Mouse (Mus musculus) intestine, embryonic 14.5 days (tissue): Measurements from ENCODE around the gene Cnih3. TPM values are rescaled to one million over a fixed set of nuclear protein-coding genes. Genes with fewer than 3 reads are reported as not detected.

Experiments used
- ATAC-seq: fragments of 200-750 bp; cut with Nextera tagmentation; replicated peaks from 2 replicates; pipeline ENCODE4 v1.8.0; 2017; ENCODE audit warnings: low read depth, moderate number of reproducible peaks, moderate TSS enrichment, moderate library complexity; ENCODE audit not compliant: low FRiP score, low TSS enrichment
- DNase-seq: peaks from one replicate; pipeline ENCODE4 v3.0.0-alpha.2; 2018; ENCODE audit warnings: low spot score
- H3K27ac ChIP-seq: fragments of 300-500 bp; sonication (generic); 2 replicates; pipeline ENCODE4 v1.5.1; 2014; ENCODE audit warnings: low read depth, mild to moderate bottlenecking, control low read depth
- H3K27me3 ChIP-seq: fragments of 300-500 bp; sonication (generic); replicated peaks from 2 replicates; pipeline ENCODE4 v1.6.1; 2014; ENCODE audit warnings: low read length, control low read depth; ENCODE audit not compliant: control insufficient read depth, insufficient read depth
- H3K36me3 ChIP-seq: fragments of 300-500 bp; sonication (generic); 2 replicates; pipeline ENCODE4 v1.6.1; 2014; ENCODE audit warnings: low read length, control low read depth; ENCODE audit not compliant: control insufficient read depth, insufficient read depth
- H3K4me1 ChIP-seq: fragments of 300-500 bp; sonication (generic); replicated peaks from 2 replicates; pipeline ENCODE4 v1.6.1; 2014; ENCODE audit warnings: low read length, control low read depth, mixed read lengths; ENCODE audit not compliant: control insufficient read depth, insufficient read depth
- H3K4me2 ChIP-seq: fragments of 300-500 bp; sonication (generic); 2 replicates; pipeline ENCODE4 v1.6.1; 2014; ENCODE audit warnings: low read length
- H3K4me3 ChIP-seq: fragments of 300-500 bp; sonication (generic); 2 replicates; pipeline ENCODE4 v1.5.1; 2014; ENCODE audit warnings: low read depth, low read length, control low read depth, mixed read lengths
- H3K9ac ChIP-seq: fragments of 300-500 bp; sonication (generic); 2 replicates; pipeline ENCODE4 v1.6.1; 2014; ENCODE audit warnings: mild to moderate bottlenecking, low read length
- H3K9me3 ChIP-seq: fragments of 300-500 bp; sonication (generic); 2 replicates; pipeline ENCODE4 v1.6.1; 2016; ENCODE audit warnings: low read length, control low read depth; ENCODE audit not compliant: control insufficient read depth
- WGBS: fragments of 180-500 bp; shearing (Covaris S2); extraction: QIAGEN DNeasy Blood & Tissue Kit; methylation state at CpG from one replicate; pipeline ENCODE4 v1.1.7; 2014; 5-methylcytosine and 5-hydroxymethylcytosine counted together
- polyA plus RNA-seq: library from polyadenylated mRNA; unstranded; fragments of >200 nt; fragmentation: Nextera tagmentation; extraction: Ambion mirVana; gene quantifications from 2 replicates; pipeline ENCODE4 v1.2.1, GENCODE M21; 2014

Cnih3 gene
- polyA plus RNA-seq, 1 experiment from 2014 or later = 0.41 TPM

DNA sequence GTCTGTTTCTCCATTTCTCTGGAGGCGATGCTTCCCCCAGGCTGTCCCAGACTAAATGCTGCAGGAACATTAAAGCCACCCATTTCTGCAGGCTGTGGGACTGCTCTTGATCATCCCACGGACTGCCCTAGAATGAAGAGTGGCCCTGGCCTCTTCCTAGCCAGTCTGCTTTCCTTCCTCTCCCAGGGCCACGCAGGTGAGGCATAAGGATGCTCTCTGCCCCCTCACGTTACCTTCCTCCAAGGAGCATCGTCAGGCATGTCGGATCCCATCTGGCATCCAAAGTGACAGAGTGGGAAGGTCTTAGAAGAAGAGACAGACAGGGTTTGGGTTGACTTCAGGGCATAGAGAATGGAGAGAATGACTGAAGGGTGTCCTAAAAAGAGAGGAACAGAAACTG is 33.0 kb upstream of the Cnih3 start:
- H3K4me2 ChIP-seq = no peak overlapping the region
- H3K4me1 ChIP-seq = no peaks in the 10 kb centered on the region
- H3K9ac ChIP-seq = no peak overlapping the region
- H3K27ac ChIP-seq = no peak overlapping the region
- no peaks in the 10 kb centered on the region for H3K27me3 ChIP-seq
- no peak overlapping the region for H3K4me3 ChIP-seq
- ATAC-seq (no peak), DNase-seq (no peak)
- H3K9me3 ChIP-seq = no peaks in the 10 kb centered on the region
- 85% methylated on average over 6 of the region's 6 CpGs for WGBS
- H3K36me3 ChIP-seq = no peaks in the 10 kb centered on the region

DNA sequence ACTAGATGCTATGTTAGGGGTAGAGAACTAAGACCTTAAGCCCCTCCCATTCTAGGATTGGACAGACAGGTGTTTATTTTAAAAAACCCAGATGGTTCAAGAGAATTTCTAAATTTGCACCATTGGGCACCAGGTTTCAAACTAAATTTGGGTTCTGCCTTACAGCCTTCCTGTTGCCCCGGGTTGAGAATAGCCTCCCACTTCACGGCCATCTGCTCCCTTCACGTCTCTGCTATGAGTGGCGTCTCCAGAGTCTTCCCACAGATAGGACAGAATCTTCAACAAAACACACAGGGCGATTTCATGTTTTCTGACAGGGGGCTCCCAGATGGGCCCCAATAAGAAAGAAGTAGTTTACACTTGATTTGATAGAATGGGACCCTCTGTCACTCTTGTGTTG is 31.3 kb upstream of the Cnih3 start:
- H3K9ac ChIP-seq = no peak overlapping the region
- H3K27me3 ChIP-seq = no peaks in the 10 kb centered on the region
- H3K9me3 ChIP-seq = no peaks in the 10 kb centered on the region
- 95% methylated on average over 5 of the region's 5 CpGs for WGBS
- ATAC-seq (no peak), DNase-seq (no peak)
- no peaks in the 10 kb centered on the region for H3K4me1 ChIP-seq
- no peak overlapping the region for H3K27ac ChIP-seq
- H3K36me3 ChIP-seq = no peaks in the 10 kb centered on the region
- H3K4me2 ChIP-seq = no peak overlapping the region
- no peak overlapping the region for H3K4me3 ChIP-seq

DNA sequence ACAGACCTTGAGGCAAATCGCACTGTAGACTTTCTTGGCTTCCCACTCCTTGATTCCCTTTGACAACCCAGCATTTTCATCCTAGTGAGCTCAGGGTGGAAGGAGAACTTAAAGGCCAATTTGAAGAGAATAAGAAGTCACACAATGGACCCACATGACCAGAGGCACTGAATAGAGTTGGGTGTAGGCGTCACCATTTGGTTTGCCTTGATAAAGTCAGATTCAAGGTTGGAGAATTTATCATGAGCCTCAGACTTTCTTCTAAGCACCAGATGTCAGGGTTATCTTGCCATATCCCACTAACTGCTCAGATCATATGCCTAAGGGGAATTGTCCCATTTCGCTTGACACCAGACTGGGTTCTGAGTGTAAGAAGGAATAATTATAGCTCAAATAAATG is 29.3 kb upstream of the Cnih3 start:
- no peak for ATAC-seq
- WGBS = 84% methylated on average over 3 of the region's 3 CpGs
- DNase-seq = no peak
- H3K36me3 ChIP-seq = no peaks in the 10 kb centered on the region
- H3K4me1 ChIP-seq = no peaks in the 10 kb centered on the region
- no peak overlapping the region for H3K4me3 ChIP-seq
- no peak overlapping the region for H3K27ac ChIP-seq
- no peaks in the 10 kb centered on the region for H3K27me3 ChIP-seq
- no peak overlapping the region for H3K4me2 ChIP-seq
- no peaks in the 10 kb centered on the region for H3K9me3 ChIP-seq
- H3K9ac ChIP-seq = no peak overlapping the region

DNA sequence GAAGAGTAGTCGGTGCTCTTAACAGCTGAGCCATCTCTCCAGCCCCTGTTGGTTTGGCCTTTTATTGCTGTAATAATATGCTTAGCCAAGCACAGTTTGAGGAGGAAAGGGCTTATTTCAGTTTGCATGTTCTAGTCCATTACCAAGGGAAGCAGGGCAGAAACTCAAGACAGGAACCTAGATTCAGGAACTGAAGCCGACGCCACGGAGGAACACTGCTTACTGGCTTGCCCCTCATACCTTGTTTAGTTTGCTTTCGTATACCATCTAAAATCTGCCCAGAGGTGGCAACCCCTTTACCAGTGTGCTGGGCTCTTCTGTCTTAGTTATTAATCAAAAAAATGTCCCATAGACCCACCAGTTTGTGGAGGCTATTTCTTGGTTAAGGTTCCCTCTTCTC is 25.3 kb upstream of the Cnih3 start:
- DNase-seq (no peak), ATAC-seq (no peak)
- no peak overlapping the region for H3K4me3 ChIP-seq
- no peaks in the 10 kb centered on the region for H3K36me3 ChIP-seq
- no peaks in the 10 kb centered on the region for H3K4me1 ChIP-seq
- no peak overlapping the region for H3K9ac ChIP-seq
- H3K4me2 ChIP-seq = no peak overlapping the region
- no peaks in the 10 kb centered on the region for H3K9me3 ChIP-seq
- WGBS = 89% methylated on average over 5 of the region's 5 CpGs
- H3K27ac ChIP-seq = no peak overlapping the region
- H3K27me3 ChIP-seq = no peaks in the 10 kb centered on the region

DNA sequence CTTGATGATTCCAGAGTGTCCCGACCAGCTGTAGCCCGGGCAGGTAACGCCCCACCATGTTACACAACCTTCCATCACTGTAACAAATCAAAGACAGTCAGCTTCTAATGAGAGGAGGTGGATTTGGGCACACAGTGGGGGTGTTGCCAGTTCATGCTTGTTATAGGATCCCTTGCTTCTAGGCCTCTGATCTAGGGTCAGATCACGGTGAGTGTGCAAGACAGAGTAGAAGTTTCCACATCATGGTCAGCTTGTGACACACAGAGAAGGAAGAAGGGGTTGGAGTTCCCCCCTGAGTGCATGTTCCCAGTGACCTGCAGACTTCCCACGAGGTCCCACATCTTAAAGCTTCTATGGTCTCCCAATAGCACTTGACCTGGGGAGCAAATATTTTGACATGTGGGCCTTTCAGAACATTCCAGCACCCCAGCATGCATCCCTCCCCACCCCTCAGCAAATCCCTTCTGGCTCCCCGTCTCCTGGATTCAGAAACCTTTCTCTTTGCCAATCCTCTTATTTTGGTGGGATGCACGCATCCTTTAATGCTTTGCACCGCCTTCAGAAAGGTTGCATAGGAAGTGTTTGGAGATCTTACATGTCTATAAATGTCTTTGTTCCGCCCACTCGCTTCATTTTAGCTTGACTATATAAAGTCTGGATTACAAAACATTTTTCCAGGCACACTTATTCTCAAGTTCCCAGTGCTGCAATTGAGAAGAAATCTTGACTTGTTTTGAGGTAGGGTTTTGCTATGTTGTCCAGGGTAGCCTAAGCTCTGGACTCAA is 24.6 kb upstream of the Cnih3 start:
- Histone ChIP-seq H3K27me3 (no peaks in the 10 kb centered on the region), H3K36me3 (no peaks in the 10 kb centered on the region), H3K9ac (no peak overlapping the region), H3K4me2 (no peak overlapping the region), H3K27ac (no peak overlapping the region), H3K4me3 (no peak overlapping the region), H3K9me3 (no peaks in the 10 kb centered on the region), H3K4me1 (no peaks in the 10 kb centered on the region)
- ATAC-seq (no peak), DNase-seq (no peak)
- 86% methylated on average over 10 of the region's 10 CpGs for WGBS

DNA sequence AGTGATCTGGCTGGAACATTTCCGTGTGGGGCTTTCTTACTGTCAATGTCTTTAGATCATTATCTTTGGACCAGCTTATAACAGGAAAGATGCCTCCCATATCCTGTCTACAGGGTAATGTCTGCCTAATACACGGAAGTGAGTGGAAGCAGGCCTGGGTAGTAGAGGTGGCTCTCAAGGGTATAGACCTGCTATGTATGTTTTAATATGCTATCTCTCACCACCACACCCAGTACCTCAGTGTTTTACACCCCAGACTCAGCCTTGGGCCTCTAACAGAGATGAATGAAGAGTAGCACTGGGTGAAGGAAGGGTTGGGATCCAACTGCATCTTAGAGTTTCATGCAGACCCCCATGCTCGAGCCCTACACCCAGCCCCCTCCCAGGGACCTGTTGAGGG is 23.3 kb upstream of the Cnih3 start:
- no peaks in the 10 kb centered on the region for H3K27me3 ChIP-seq
- no peaks in the 10 kb centered on the region for H3K36me3 ChIP-seq
- no peak overlapping the region for H3K27ac ChIP-seq
- no peak for ATAC-seq
- no peak overlapping the region for H3K4me2 ChIP-seq
- no peak overlapping the region for H3K9ac ChIP-seq
- H3K9me3 ChIP-seq = no peaks in the 10 kb centered on the region
- H3K4me3 ChIP-seq = no peak overlapping the region
- 80% methylated on average over 3 of the region's 3 CpGs for WGBS
- DNase-seq = no peak
- H3K4me1 ChIP-seq = no peaks in the 10 kb centered on the region

DNA sequence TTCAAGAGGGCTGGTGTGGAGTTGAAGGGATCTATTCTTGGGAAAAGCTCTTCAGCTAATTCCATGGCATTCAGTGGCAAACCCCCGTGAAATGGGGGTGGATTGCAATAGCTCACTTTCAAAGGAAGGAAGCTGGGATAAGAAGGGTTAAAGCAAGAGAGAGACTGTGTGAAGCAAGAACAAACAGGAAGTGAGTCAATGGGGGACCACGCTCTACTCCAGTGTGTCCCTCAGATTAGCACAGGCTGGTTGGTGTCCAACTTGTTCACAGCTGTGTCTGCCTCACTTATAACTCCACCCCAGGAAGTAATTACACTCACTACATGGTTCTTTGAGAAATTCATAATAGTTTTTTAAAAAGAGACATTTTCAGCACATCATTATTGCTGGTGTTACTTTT is 19.8 kb upstream of the Cnih3 start:
- ATAC-seq = no peak
- no peaks in the 10 kb centered on the region for H3K36me3 ChIP-seq
- no peak overlapping the region for H3K9ac ChIP-seq
- no peak for DNase-seq
- no peaks in the 10 kb centered on the region for H3K9me3 ChIP-seq
- H3K4me3 ChIP-seq = no peak overlapping the region
- no peaks in the 10 kb centered on the region for H3K4me1 ChIP-seq
- no peaks in the 10 kb centered on the region for H3K27me3 ChIP-seq
- no peak overlapping the region for H3K27ac ChIP-seq
- H3K4me2 ChIP-seq = no peak overlapping the region
- WGBS = 38% methylated on average over 2 of the region's 2 CpGs

DNA sequence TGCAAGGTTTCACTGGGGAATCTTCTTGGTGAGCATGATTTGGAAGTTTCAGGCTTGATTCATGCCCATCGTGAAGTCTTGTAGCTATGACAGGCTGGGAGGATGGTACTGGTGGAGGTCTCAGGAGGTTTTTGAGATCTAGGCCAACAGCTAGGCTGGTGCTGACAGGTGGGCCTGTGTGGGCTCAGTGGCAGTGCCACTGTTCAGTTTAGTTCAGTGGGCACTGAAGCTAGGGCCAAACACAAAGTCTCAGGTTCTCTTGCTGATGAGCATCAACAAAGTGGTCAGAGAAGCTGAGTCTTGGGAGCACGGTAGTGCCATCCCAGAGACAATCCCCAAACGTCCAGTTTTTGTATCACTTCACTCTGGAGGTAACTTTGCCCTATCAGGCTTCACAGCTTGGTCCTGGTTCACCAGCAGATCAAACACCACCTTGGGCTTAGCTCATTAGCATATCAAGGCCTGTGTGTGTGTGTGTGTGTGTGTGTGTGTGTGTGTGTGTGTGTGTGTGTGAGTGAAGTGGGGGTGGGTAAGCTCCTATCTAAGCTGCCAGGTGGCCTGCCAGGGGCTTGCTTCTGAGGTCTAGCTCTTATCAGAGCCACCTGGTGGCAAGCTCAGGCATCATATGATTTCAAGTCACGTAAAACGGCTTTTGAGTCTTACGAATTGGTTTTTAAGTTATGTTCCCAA is 18.0 kb upstream of the Cnih3 start:
- H3K4me2 ChIP-seq = no peak overlapping the region
- no peak for ATAC-seq
- no peak overlapping the region for H3K9ac ChIP-seq
- WGBS = 88% methylated on average over 6 of the region's 6 CpGs
- H3K4me3 ChIP-seq = no peak overlapping the region
- H3K27me3 ChIP-seq = no peaks in the 10 kb centered on the region
- H3K4me1 ChIP-seq = no peaks in the 10 kb centered on the region
- no peak for DNase-seq
- no peaks in the 10 kb centered on the region for H3K9me3 ChIP-seq
- no peaks in the 10 kb centered on the region for H3K36me3 ChIP-seq
- no peak overlapping the region for H3K27ac ChIP-seq

DNA sequence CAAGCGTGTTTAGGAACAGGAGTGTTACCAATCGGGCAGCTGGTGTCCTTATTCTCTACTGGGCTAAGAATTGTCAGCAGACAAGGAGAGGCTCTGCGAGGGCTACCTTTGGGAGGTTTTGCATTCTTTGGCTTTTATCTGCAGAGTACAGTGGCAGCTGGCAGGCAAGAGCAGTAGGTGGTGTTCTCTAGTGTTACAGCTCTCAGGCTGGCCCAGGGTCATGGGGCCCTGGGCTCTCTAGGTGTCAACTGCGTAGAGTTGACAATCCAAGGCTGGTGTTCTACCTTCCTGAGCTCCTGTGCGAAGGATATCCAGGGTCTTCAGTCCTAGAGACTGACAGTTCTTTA is 17.4 kb upstream of the Cnih3 start:
- Histone ChIP-seq H3K27ac (no peak overlapping the region), H3K36me3 (no peaks in the 10 kb centered on the region), H3K9ac (no peak overlapping the region), H3K27me3 (no peaks in the 10 kb centered on the region), H3K9me3 (no peaks in the 10 kb centered on the region), H3K4me2 (no peak overlapping the region), H3K4me1 (no peaks in the 10 kb centered on the region), H3K4me3 (no peak overlapping the region)
- DNase-seq (no peak), ATAC-seq (no peak)
- 93% methylated on average over 5 of the region's 5 CpGs for WGBS
